10 mouse cellular contexts compared by ENCODE assay signal in genomic region chr6:131316155-131317101, GRCm38 (mm10). TPM values are rescaled to one million over a fixed set of nuclear protein-coding genes. Genes with fewer than 3 reads are reported as not detected.
DNase-seq lines count a peak whose midpoint lies in the region; ATAC-seq and TF ChIP-seq lines count a peak whose summit lies in the region.
"Had no signal": no experiment of that assay in that cellular context is flagged by ENCODE, and none has a peak within 500 bp of the region (broad histone marks: within the 10 kb centered on the region; RNA-seq: fewer than 3 reads in every experiment).

No protein-coding gene starts in this region.

- in situ Hi-C loops in CH12.LX (cut with MboI; ENCODE audit: low pct_ligation_motif_present, low pct_unique_long_range_greater_than_20kb, low sequenced_read_pairs) = no loop called here

- TF ChIP-seq POLR2A in CH12.LX (IDR thresholded peaks at IDR 0.05; ENCODE audit: low read depth, low read length) = no peak

- no peak for TF ChIP-seq CTCF in CH12.LX (conservative IDR thresholded peaks at IDR 0.05 in 1 of 2, IDR thresholded peaks at IDR 0.05 in 1 of 2; ENCODE audit: low read depth in 2 of 2, low read length in 2 of 2)
- TF ChIP-seq CTCF in intestine, postnatal 0 days (IDR thresholded peaks at IDR 0.05; ENCODE audit: low read depth) = no peak

- no peaks in the 10 kb centered on the region for H3K4me1 ChIP-seq in CH12.LX (ENCODE audit: control insufficient read depth in 1 of 2, insufficient read depth in 2 of 2)
- H3K4me1 ChIP-seq in intestine, postnatal 0 days (replicated peaks; ENCODE audit: control insufficient read depth, insufficient read depth, low read length) = no peaks in the 10 kb centered on the region

- H3K36me3 ChIP-seq in CH12.LX (replicated peaks in 1 of 2; ENCODE audit: control insufficient read depth in 1 of 2, insufficient read depth in 1 of 2, low read length in 1 of 2) = no peaks in the 10 kb centered on the region
- H3K36me3 ChIP-seq in intestine, postnatal 0 days (ENCODE audit: control insufficient read depth, insufficient read depth) = no peaks in the 10 kb centered on the region; the same call in 1 of the 2 replicates

- peak; percentile 93 for ATAC-seq in intestine, postnatal 0 days

- dilution Hi-C loops in CH12.LX (cut with MboI; ENCODE audit: extremely low pct_ligation_motif_present, extremely low pct_unique_long_range_greater_than_20kb, low sequenced_read_pairs) = no loop called here

- H3K9me3 ChIP-seq in CH12.LX (replicated peaks; ENCODE audit: low read length) = no peaks in the 10 kb centered on the region
- no peaks in the 10 kb centered on the region for H3K9me3 ChIP-seq in intestine, postnatal 0 days (ENCODE audit: control insufficient read depth)

- TF ChIP-seq RAD21 in CH12.LX (IDR thresholded peaks at IDR 0.05; ENCODE audit: low read depth, low read length) = no peak

- 56% methylated on average over 7 of the region's 7 CpGs for WGBS in intestine, postnatal 0 days

- H3K27me3 ChIP-seq in CH12.LX (replicated peaks) = peaks cover 48% of the 10 kb centered on the region
- H3K27me3 ChIP-seq in intestine, postnatal 0 days (replicated peaks; ENCODE audit: control insufficient read depth, insufficient read depth, low read length) = no peaks in the 10 kb centered on the region

- H3K79me2 ChIP-seq in CH12.LX (replicated peaks; ENCODE audit: control insufficient read depth, extremely low read depth, insufficient read depth, poor library complexity, severe bottlenecking) = no peaks in the 10 kb centered on the region

- no peak for TF ChIP-seq EP300 in CH12.LX (IDR thresholded peaks at IDR 0.05; ENCODE audit: low read length)

- no peak overlapping the region for H3K4me2 ChIP-seq in CH12.LX (ENCODE audit: insufficient read depth, low read depth, poor library complexity, severe bottlenecking)
- peak overlapping the region; percentile 24 for H3K4me2 ChIP-seq in intestine, postnatal 0 days (replicated peaks; ENCODE audit: low read depth)

- H3K9ac ChIP-seq in CH12.LX (ENCODE audit: insufficient read depth, low read depth) = no peak overlapping the region
- H3K9ac ChIP-seq in intestine, postnatal 0 days (ENCODE audit: low read depth, low read length) = no peak overlapping the region

- DNase-seq in 3T3-L1 (ENCODE audit: low read depth, low spot score) (peak; percentile 83), CH12.LX (ENCODE audit: extremely low read depth) (no peak)
- peak; percentile 48 for DNase-seq in lung, postnatal 36 days
- DNase-seq in gastrocnemius, postnatal 36 days = no peak
- DNase-seq in right cerebral cortex, postnatal 4 days = no peak
- no peak for DNase-seq in left cerebral cortex, postnatal 10 days (ENCODE audit: extremely low spot score in 1 of 2, low spot score in 2 of 2)
- DNase-seq: cerebellum, adult 9-11 months had no signal

- H3K4me3 ChIP-seq in CH12.LX (replicated peaks in 1 of 3; ENCODE audit: low read depth in 2 of 3, low read length in 2 of 3, poor library complexity in 1 of 3) = no peak overlapping the region
- H3K4me3 ChIP-seq in intestine, postnatal 0 days (ENCODE audit: low read depth, low read length) = no peak overlapping the region
- H3K4me3 ChIP-seq: erythroblast, embryonic 14.5 days; myocyte had no signal

- H3K27ac ChIP-seq in CH12.LX (ENCODE audit: insufficient read depth, low read depth) = no peak overlapping the region
- peak overlapping the region; percentile 35 for H3K27ac ChIP-seq in intestine, postnatal 0 days (ENCODE audit: low read depth, low read length)

- intact Hi-C loops in gastrocnemius, postnatal 36 days (cut with DNase I) = loop anchor here (10.0 kb wide), 1 partner anchor 282 kb away; no protein-coding TSS in a partner anchor
- intact Hi-C loops in left cerebral cortex, postnatal 10 days (cut with DNase I) = no loop called here

TF ChIP-seq in CH12.LX, 34 proteins besides CTCF, POLR2A, EP300 and RAD21:
- TF ChIP-seq JUN (IDR thresholded peaks at IDR 0.05; ENCODE audit: insufficient read depth, low read depth, low read length) = no peak
- peak; percentile 30; the same call in 1 of the 2 replicates for TF ChIP-seq ZNF384 (IDR thresholded peaks at IDR 0.05; ENCODE audit: low read depth, low read length)

RNA-seq across cellular contexts. Expression of gene Magohb, which starts 23.4 kb away (rescaled TPM):
- total RNA-seq in CH12.LX (2012; rRNA removed) (19.6 and 26.0 TPM in 2 replicates), CH12.LX (2014; rRNA removed) (78.5 and 79.2 TPM in 2 replicates)
- 32.2 and 32.8 TPM in 2 replicates for polyA plus RNA-seq in CH12.LX (2012; ENCODE audit: insufficient read length, low read depth)
- 37.3 and 40.0 TPM in 2 replicates for polyA plus RNA-seq in intestine, postnatal 0 days (2015; fragmentation: Nextera tagmentation; extraction: Ambion mirVana)
- 1 to 10 TPM; 2.6 to 4.5 TPM for total RNA-seq in gastrocnemius, postnatal 36 days (2021)
- 10 to 100 TPM; 12.7 to 12.8 TPM for total RNA-seq in left cerebral cortex, postnatal 10 days (2021)

RNA-seq across cellular contexts. Expression of gene Styk1, which starts 37.0 kb away (rescaled TPM):
- total RNA-seq in CH12.LX (2012; rRNA removed) (not detected in 2 replicates), CH12.LX (2014; rRNA removed) (not detected in 2 replicates)
- polyA plus RNA-seq in CH12.LX (2012; ENCODE audit: insufficient read length, low read depth) = not detected in 2 replicates
- polyA plus RNA-seq in intestine, postnatal 0 days (2015; fragmentation: Nextera tagmentation; extraction: Ambion mirVana) = 14.1 and 14.9 TPM in 2 replicates
- total RNA-seq in gastrocnemius, postnatal 36 days (2021) = 1 to 10 TPM in 1 of 2 experiments, under 1 TPM in 1; 0.59 to 1.4 TPM
- 1 to 10 TPM; 1.6 to 2.2 TPM for total RNA-seq in left cerebral cortex, postnatal 10 days (2021)
- polyA plus RNA-seq: erythroblast, embryonic 14.5 days had no signal

Comparison
In these comparisons a context has a peak if more than half of its experiments do, and no peak if none do; other contexts are left out.
1. DNase-seq: peak in 3T3-L1 (single experiment) and lung, postnatal 36 days (single experiment); none in CH12.LX (single experiment), gastrocnemius, postnatal 36 days (0 of 2), right cerebral cortex, postnatal 4 days (single experiment) and left cerebral cortex, postnatal 10 days (0 of 2).